Mouse (Mus musculus) Muller cell, postnatal 12 days (primary cell): Measurements from ENCODE around the gene Uvrag.

Experiments used
- DNase-seq: peaks from one replicate; pipeline ENCODE4 v3.0.0-alpha.2; 2015; ENCODE audit errors: inconsistent ontology term

The Uvrag gene

DNA sequence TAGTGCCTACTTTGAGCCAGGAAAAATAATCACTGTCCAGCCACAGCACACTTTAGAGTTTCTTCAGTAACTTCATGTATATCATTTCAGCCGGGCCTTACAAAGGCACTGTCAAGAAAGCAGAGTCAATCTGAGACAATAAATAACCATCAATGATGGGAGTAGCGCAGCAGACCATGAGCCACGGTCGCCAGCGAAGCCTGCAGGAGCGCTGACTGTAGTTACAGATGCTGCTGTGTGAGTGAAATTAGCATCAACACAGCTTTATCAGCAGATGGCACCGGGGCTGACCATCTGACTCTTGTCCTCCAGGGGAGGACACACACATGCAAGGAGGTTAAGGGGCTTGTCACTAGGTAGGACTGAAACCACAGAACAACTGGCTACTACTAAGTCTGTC lies 251.7 kb downstream of the Uvrag start:
- DNase-seq, result no peak

DNA sequence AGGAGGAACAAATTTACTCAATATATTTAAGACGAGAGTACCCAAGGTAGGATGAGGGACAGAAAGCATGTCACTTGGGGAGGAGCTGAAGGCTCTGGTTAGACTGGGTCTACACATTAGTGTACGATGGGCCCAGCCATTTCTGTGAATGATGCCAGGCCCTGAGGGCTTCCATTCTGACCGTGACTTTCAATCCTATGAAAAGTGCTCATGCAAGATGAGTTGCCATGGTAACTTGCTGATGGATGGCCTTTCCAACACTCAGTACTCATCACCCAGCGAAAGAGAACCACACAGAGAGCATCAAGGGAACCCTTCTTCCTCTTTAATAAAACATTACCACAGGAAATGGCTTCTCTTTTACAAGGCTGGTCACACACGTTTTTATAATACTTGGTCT lies 252.1 kb downstream of the Uvrag start:
- DNase-seq, result no peak

DNA sequence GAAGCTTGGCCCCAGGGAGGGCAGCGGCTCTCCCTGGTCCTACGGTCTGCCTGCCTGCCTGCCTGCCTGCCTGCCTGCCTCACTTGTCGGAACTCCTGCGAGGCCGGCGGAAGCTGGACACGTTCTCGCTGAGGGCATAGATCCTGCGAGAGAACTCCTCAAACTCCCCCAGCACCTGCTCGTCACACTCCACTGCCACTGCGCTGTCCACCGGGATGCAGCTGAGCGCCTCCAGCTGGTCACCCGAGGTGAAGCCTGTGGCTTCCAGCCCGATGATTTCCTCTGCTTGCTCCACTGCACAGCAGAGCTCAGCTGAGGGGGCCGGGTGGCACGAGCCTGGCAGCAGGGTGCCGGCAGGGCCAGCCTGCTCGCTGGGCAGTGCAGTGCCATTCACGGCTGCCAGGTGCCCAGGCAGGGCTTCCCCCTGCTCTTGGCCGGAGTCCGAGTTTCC lies 253.1 kb downstream of the Uvrag start:
- DNase-seq, result peak; percentile 52

DNA sequence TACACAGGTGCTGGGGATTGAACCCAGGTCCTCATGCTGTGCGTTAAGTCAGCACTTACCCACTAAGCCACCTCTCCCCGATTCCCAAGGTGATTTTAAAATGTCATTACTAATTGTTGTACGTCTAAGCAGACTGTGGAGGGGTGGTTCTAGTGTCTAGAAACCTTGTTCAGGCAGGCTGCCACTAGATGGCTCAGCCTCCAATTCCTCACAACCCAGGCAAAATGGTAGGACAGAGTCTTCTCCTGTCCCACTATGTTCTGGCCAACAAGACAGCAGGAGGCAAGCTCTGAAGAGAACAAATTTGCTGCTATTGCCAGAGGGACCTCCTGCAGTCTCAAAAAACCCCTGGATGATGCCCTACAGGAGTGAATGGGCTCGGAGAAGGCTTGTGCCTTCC lies 259.1 kb downstream of the Uvrag start:
- no peak for DNase-seq

DNA sequence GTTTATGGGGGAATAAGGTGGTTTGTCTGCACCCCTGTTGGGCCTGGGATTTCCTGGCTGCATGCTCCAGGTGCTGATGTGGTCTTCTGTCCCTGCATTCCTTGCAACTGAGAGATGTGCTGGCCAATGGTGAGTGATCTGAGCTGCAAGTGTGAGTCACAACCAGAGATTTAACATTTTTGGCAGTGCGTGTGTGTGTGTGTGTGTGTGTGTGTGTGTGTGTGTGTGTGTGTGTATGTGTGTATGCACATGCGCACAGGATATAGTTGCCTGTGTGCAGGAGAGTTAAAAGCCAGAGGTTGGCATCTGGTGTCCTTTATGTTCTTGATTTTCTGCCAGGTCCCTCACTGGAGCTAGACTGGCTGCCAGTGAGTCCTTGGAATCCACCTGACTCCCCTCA lies 261.8 kb downstream of the Uvrag start:
- peak; percentile 43 for DNase-seq

DNA sequence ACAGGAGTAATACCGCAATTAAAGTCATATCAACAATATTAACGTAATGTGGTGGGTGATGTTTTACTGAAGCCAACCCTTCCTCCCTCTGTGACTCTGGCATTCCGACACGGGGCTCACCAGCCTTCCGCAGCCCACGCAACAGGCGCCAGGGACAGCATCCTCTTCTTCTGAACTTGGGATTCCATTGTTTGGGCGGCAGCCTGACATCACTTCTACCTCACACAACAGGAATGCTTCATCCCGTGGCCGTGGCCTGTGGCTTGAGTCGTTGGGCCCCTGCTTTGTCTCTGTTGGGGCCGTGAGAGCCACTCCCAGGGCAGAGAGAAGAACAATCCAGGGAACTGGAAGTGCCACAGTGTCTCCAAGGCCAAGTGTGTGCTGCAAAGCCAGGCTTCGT lies 264.8 kb downstream of the Uvrag start:
- DNase-seq, result peak; percentile 85

DNA sequence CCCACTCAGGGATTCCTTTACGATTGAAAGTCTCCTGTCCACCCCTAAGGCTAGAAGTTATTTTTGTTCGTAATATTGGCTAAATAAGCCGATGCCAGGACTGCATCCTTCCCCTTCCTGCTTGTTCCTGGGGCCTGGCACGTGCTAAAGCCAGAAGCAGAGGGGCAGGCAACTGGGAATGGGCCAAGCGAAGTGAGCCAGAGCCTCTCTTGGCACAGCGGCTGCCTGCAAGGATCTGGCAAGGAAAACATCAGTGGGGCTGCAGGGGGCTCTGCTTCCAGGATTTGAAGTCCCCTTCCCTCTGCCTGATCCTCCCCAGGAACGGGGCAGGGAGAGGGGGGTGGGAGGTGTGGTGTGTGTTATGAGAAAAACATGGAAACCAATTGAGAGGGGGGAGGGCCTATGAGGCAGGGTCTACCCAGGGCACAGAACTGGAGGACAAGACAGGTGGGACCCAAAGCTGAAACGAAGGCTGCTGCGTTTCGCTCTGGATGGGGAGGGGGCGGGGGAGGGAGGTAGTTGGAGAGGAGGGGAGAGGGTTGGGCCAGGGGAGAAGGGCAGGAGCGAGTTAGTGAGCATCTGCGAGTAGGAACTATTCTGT lies 265.5 kb downstream of the Uvrag start:
- no peak for DNase-seq

DNA sequence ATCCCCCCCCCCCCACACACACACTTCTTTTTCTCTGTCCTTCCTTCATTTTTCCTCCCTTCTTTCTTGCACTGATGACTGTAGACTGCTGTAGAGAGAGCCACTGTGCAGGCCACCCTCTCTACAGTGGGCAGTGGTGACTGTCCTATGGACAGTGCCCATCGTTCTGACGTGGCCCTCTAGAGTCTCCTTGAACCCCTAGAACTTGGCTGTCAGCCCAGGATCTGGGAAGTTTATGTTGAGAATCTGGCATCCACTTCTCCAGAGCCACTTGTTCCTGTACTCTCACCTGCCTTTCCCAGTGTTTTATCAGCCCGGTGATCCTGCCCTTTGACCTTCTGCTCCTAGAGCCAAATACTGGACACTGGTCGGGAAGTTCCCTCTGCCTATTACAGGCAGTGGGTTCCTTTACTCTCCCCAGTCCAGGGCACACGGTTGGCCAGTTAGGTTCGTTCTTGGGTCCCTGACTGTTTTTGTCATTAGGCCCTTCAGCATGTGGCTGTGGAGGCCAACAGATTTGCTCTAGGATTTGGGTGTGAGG lies 266.5 kb downstream of the Uvrag start:
- DNase-seq, result no peak

DNA sequence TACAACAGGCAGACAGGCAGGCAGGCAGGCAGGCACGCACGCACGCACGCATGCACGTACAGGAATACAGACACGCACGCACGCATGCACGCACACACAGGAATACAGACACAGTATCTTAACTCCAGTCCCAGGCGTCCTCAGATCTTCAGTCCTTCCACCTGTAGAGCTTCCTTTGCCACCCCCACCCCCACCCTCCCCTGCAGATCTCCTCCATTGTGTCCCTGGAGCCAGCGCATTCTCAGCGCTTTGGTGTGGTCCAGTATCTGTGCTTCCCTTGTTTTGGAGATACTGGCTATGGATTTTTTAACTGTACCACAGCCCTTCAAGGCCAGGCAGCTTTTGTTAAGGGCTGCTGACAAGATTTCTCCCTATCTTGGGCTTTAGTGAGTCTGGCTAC lies 267.6 kb downstream of the Uvrag start:
- DNase-seq, result no peak

DNA sequence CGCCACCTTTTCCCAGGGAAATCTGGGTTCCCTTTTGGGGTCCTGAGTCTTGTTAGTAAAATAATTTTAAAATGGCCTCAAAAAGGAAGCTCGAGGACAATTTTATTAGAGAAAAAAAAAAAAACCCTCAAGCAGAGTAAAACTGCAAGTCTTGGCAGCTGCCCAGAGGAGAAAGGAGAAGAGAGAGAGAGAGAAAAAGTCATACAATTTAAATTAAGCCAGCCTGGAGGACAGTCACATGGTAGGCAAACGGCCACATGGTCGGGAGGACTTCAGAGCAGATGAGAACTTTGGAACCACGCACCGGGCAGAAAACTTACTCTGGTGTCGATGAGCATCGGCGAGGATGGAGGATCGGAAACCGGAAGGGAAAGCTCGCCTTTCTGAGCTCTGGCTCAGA lies 269.1 kb downstream of the Uvrag start:
- no peak for DNase-seq

DNA sequence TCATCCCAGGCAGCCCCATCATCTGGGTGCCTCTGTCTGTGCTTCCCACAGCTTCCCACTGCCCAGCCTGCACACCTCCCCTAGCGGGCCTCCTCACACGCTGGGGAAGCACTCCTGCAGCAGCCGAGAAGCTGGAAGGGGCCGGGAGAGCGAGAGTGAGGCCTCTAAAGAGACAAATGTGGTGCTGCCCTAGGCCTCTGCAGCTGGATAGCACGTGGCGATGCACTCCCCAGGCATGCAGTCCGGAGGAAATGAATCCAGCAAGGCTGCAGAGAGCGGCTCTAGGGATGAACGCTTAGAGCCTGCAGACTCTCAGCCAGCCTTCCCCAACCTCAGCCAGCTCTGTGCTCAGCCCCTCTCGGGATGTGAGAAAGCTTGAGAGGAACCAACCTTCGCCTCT lies 270.1 kb downstream of the Uvrag start:
- no peak for DNase-seq

DNA sequence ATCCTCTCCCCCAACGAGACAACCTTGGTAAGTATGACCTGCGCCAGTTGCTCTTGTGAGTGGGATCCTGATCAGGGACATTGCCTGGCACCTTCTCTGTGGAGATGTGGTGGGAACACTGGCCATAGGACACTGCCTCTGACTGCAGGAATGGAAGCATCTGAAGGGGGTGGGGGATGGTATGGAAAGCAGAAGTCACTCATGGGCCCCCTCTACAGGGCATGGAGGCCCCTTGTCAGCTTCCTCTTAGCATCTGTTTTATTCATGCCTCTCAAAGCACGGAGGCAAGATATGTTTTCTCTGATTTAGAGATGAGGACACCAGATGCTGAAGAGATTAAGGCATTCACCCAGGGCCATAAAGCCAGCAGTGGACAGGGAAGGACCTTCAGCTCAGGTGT lies 271.9 kb downstream of the Uvrag start:
- no peak for DNase-seq

DNA sequence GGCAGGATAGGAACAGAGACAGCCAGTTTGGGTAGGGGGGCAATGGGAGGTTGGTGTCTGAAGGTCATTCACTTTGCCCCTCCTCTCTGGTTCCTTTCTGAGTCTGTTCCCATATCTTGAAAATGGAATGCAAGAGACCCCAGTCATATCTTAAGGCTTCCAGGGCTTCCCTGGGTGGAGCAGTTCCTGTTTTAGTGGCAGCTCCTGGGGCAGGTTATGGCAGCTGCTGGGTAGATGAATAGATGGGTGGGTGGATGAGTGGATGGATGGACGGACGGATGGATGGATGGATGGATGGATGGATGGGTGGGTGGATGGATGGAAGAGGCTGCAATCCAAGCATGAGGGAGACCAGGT lies 273.2 kb downstream of the Uvrag start:
- no peak for DNase-seq

DNA sequence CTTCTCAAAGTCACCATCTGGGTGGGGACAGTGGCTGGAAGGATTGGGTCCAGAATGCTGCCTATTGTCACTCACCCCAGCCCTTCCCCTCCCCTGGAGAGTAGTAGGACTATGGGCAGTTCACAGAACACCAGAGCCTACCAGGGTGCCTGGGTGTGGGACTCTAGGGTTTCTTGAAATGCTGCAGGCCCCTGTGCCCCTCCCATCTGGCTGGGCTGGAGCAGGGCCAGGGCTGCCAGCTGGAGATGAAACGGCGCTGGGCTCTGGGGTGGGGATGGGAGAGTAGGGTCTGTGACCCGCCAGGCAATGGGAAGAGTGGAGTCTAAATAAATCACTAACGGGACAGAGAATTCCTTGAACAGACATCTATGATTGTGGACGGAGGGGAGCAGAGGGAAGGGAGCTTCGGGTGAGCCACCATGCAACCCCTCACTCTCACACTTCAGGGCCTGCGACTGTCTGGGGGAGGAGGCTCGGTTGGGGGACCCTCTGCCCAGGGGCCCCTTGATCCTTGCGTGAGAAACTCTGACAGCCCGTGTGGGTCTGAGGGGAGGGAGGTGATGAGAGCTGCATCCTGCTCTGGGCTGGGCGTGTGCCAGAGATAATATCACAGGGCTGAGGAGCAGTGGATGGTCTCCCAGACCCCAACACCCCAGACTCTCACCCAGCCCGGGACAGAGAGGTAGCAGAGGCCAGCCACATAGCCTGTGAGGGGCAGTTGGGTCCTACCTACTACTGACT lies 273.7 kb downstream of the Uvrag start:
- no peak for DNase-seq

DNA sequence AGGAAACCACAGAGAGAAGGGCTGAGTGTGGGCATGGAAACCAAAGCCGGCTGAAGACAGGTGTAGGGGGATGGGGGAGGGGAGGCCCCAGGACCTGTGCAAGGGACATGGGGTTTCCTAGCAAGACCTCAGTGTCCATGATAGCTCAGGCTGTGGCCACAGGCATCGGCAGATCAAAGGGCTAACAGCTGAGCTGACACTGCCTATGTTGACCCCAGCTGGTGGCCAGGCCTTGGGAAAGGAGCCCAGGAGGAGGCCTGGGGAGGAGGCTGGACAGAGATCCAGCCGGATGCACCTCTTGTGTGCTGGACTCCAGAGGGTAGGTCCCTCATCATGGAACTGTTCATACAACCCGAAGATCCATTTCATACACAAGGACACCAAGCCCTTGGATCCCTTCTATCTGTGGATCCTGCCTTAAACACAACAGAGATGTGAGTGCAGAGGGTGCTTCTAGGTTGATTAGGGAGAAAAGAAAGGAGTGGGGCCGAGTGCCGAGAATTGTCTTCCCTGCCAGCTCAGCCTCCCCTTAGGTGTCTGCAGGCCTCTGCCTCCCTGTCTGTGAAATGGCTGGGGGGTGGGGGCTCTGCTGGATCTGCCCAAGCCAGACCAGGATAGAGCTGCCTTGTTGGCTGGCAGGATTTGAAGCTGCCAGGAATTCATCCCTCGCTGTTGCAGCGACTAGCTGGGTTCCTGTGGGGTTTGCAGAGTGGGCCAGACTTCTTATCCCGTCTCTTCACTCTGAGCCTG lies 276.8 kb downstream of the Uvrag start:
- DNase-seq, result no peak

DNA sequence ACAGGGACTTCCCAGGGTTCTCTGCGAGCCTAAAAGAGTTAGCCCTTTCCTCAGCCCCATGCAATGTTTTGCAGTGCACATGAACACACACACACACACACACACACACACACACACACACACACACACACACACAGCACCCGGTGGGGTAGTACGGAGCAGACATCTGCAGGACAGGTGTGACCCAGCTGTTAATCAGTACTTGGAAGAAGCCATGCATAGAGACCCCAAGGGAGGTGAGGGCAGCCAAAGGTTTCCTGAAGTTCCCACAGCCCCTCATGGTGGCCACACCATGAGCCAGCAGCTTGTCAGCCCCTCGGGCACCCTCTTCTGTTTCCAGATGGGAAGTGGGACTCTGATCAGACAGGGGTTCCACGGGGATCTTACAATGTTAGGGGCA lies 277.9 kb downstream of the Uvrag start:
- DNase-seq, result no peak

DNA sequence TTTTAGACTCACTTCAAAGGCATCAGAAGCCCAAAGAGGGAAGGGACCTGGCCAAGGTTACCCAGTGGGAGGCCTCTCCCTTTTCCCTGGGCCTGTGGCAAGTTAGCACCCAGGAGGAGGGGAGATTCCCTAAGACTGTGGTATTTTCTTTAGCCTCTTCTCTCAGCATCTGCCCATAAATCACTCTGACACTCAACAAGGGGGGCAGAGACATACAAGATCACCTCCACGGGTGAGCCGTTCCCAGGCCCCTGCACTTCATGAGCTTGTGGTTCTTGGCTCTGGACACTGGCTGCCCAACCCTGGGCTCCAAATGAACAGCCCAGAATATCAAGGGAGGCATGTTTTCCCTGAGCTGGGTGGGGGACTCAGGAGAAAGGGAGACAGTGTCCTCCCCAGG lies 279.9 kb downstream of the Uvrag start:
- DNase-seq, result no peak

DNA sequence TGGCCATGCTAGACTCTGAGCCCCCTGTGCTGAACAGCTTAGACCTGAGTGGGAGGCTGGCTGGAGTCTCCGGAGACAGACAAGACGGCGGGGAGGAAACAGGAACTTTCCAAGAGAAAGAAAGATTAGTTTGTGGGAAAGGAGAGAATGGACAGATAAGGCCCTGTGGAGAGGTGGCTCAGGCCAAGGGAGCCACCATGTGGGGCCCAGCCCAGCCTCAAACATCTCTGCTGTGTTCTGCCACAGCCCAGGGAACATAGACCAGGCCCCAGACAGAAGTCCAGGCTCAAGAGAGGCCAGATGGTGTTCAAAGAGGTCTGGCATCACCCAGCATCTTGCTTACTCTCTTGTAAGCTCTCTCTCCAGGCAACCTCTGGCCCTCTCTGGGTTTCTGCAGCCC lies 283.8 kb downstream of the Uvrag start:
- no peak for DNase-seq

DNA sequence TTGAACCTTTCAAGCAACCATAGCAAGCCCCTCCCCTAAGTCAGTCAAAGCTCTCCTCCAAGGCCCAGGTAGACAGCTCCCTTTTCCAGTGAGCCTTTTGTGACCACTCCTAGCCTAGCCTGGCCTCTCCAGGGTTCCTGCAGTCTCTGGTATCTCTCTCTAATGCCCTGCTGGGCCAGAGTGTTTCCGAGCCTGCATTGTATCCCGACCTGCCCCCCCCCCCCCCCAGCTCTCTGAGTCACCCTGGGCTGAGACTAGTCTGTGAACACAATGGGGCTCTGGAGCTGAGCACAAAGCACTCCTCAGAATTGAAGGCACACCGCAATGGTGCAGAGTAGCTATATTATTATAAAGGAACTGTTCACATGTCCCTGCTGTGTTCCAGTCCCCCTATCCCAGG lies 284.8 kb downstream of the Uvrag start:
- DNase-seq, result peak; percentile 87

DNA sequence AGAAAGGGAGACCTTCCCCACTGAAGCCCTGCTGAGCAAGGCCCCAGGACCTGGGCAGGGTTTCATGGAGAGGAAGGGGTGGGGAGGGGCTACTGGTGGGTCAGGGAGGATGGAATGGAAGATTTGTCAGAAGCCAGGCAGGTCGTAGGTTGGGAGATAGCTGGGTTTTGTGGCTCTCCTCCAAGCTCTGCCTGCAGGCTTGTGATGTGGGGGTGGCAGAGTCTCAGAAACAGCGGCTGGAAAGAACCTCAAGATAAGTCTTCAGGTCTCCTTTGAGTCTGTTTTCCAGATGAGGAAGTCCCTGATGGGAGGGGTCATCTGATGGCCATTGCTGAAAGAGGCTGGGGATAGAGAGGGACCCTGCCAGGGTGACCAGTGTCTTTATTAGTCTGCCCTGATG lies 285.6 kb downstream of the Uvrag start:
- no peak for DNase-seq

DNA sequence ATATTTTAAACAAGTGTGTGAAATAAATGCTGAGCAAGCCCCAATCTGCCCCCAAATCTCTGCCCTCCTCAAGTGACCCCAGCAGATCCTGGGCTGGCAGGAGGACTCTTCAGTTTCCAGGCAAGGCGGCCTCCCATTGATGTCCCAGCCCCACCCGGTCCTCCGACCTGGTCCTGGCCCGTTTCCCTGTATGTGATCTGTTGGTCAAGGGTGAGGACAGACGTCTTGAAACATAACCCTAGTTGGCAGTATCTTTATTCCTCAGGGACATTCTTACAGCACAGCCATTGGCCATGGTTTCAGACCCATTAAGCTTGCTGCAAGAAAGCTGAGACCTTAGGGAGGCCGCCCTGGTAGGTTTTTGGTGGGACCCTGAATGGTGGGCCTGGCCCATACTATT lies 287.1 kb downstream of the Uvrag start:
- DNase-seq, result no peak

DNA sequence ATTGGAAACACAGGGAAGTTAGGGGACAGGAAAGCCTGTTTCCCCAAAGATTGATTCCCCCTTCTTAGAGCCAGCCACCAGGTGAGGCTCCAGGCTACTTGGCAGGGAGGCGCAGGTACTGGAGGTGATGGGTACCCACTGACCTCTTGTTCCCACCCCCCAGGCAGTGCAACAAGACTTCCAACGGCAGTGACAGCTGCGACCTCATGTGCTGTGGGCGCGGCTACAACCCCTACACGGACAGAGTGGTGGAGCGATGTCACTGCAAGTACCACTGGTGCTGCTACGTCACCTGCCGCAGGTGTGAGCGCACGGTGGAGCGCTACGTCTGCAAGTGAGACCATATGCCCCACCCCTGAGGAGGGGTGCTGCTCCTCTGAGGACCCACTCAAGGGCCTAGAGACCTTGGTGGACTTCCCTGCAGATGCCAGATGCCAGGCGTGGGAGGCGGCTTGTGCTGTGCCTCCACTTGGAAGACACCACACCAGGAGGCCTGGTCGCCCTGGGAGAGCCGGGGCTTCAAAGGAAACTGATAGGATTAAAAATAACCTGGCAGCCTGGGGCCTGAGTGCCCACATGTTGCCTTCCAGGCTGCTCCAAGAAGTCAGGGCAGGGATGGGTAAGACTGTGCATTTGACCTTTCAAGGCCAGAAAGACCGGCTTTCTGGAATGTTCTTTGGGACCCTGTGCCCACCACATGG lies 287.8 kb downstream of the Uvrag start:
- no peak for DNase-seq
